Mouse (Mus musculus): ENCODE measurements around the gene Shank1. TPM values are rescaled to one million over a fixed set of nuclear protein-coding genes. Genes with fewer than 3 reads are reported as not detected.

Gene Shank1
- total RNA-seq, 2 experiments from 2014 or later = not detected

DNA sequence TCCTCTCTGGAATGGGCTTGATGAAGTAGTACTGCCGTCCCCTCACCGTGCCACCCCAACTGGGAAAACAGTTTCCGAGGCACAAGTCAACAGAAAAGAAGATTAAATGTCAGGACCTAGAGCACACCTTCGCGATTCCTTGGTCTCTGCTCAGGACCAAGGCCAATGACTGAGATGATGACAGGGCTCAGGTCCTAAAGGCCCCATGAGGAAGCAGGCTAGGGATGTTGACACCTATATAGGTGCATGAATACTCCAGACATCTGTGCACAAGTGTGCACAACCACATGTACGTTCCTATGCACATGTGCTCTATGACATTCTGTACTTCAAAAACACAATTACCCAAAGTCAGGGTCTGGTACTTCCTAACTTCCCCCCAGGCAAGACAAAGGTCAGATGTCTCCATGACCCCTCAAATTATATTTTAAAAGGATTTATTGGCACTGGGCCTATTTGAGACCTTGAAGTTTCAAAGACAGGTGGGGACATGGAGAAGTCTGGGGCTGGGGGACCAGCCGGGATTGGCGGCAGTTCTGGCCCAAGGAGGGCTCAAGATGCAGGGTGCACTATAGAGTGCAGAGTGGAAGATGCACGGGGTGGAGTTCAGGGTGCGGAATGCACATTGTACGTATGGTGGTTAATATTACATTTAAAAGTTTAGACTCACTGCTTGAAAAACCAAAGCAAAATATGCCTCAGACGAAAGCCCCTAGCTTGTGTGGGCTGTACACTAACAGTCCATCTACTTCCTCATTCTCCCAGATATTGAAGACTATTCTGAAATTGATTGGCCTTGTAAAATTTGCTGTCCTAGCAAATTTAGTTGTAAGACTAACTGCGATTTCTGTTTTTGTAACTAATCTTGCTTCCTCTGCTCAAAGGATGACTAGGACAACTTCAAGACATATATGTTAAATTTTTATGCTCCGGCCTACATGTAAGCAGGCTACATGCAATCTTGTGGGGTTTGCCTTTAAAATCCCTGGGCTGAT, 6.4 kb upstream of the Shank1 start:
- no peak for ATAC-seq (replicated peaks; ENCODE audit: low FRiP score, poor library complexity, severe bottlenecking)

DNA sequence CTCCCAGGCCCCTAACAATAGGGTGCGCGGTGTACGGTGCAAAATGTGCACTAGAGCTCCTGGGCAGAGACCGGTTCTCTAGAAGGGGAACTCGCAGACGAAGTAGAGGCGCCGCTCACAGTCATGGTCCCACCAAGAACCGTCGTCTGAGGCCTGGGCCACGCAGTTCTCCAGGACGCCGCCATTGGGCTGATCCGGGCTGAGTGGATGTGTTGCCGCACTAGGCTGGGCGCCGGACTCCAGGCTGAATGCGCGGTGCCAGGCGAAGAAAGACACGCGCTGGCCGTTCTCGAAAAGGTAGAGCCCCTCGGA, 5.6 kb upstream of the Shank1 start:
- ATAC-seq (replicated peaks; ENCODE audit: low FRiP score, poor library complexity, severe bottlenecking) = no peak

DNA sequence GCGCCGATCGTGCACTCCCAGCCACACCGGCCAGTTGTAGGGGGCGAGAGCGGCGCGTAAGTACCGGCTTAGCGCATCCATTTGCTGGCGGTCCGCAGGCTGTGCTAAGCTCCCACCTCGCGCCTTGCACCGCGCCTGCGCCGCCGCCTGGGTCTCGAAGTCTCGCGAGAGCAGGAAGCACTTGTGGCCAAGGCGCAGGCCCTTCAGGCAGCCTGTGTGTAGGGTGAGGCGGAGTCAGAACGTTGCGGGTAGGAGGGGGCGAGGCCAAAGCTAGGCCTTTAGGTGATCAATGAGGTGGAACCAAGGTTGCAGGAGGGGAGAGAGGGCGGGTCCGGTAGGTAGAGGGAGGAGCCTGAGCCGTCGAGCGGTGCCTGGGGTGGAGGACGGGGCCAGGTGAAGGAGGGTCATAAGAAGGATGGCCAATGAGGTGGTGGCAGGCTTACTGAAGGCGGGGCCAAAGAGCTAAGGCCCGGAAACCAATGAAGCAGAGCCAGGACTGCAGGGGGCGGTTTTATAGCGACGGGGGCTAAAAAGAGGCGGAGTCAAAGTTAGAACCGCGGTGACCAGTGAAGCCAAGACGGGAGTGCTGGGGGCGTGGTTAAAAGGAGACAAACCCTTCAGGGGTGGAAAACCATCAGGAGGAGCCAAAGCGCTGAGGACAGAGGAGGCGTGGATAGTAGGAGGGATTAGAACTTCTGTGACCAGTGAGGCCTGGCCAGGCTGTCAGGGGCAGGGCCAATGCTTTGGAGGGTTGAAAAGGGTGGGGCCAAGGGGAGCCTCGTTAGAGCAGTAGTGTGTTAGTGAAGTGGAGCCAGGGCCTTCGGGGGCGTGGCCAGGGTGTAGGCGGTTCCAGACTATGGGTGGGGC, 5.0 kb upstream of the Shank1 start:
- ATAC-seq (replicated peaks; ENCODE audit: low FRiP score, poor library complexity, severe bottlenecking) = peak; percentile 62

DNA sequence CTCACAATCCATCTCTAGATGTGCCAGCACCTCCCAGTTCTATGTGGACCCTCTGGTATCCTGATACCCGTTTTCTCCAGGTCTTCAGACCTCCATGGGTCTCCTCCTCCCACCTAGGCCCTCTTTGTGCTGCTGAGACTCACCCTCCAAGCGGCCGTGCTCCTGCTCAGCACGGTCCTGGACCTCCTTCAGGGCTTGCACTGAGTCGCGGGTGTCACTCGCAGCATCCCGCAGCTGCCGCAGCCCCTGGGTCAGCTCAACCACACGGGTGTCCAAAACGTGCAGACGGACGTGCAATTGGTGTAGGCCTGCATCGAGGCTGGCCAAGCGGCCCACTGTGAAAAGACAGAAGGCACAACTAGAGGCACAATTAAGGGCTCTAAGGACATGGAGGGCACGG, 4.4 kb upstream of the Shank1 start:
- no peak for ATAC-seq (replicated peaks; ENCODE audit: low FRiP score, poor library complexity, severe bottlenecking)

DNA sequence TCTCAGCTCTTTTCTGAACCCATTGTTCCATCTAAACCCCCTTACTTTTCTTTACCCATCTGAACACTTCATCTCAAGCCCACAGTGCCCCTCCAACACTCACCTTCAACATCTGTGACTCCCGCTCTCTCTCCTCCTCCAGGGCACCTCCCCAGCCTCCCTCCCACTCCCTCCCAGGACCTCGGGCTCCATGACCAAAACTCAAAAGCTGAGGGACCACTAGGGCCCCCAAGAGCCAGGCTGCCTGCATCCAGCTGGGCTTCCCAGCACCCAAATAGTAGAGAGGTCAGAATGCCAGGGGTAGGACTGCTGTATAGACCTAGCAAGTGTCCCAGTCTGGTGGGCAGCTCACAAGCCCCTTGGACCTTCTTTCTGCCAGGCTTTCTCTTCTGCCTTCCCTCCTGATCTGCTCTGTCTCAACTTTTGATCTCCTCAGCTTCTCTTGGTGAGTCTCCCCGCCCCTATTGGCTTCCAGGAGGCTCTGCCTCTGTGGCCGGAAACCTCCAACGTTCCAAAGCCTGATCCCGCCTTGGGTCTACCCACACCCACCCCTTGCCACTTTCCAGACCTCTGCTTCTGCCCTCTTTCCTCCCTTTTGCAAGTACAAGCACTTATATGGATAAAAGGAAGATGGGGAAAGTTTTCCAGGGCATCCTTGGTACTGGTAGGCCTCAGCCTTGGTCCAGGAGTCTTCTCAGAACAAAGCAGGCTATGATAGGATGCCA, 3.4 kb upstream of the Shank1 start, which contains the start of gene Clec11a:
Gene Clec11a, minus strand, starts transcription at position 387 of the 725 bp plus-strand sequence.
- no peak for ATAC-seq (replicated peaks; ENCODE audit: low FRiP score, poor library complexity, severe bottlenecking)

DNA sequence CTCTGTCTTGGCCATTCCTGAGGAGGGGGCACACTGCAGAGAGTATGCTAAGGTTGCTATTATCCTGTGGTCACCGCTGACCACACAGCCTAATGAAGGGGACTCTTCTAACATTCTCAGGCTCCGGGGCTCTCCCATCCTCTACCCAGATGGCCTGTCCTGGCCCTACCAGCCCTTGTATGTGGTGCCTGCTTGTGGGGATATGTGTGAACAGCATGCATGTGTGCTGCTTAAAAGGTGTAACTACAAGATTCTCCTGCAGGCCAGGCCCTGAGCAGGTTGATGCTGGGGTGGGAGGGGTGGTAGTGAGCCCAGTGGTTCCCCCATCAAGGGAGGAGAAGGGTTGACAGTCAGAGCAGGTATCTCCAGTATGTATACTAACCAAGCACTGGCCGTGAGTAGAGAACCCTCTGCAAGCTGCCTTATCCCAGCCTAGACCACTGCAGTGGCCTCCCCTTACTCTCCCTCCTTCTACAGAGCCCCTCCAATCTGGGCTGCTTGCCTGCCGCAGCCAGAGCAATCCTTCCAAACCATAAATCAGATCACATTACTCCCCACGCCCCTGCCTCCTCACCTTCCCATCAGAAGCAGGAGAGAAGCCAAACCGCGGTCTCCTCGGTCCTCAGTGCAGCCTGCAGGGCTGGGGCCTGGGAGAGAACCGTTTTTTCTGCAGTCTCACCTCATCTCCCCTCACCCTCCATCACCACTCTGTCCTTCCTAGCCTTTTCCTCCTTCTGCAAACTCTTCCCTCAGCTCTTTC, 2.6 kb upstream of the Shank1 start:
- ATAC-seq (replicated peaks; ENCODE audit: low FRiP score, poor library complexity, severe bottlenecking) = no peak

DNA sequence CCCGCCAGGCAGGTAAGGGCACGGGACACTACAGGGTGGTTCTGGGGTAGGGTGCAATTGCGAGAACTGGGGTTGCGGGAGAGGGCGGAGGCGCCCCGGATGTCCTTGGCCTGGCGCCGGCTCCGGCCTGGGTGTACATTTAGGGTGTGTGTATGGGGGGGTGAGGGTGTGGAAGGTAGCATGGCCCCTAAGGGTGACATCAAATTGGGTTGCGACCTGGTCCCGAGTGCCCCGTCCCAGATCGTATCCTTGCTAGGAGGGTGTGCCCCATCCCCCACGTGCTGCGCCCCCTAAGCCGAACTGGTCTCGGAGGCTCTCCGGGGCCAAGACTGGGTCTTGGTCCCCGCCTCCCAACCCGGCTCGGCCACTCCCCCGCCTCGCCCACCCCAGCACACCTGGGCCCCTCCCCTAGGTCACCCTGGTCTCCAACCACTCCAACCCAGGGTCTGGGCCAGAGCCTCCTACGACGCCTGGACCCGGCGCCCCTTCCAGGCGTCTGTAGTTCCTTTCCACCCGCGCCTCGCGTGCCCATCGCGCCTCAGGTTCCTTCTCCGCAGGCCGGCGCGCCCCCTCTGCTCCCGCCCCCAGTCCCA, 328 bp downstream of the Shank1 start:
- ATAC-seq (replicated peaks; ENCODE audit: low FRiP score, poor library complexity, severe bottlenecking) = no peak

DNA sequence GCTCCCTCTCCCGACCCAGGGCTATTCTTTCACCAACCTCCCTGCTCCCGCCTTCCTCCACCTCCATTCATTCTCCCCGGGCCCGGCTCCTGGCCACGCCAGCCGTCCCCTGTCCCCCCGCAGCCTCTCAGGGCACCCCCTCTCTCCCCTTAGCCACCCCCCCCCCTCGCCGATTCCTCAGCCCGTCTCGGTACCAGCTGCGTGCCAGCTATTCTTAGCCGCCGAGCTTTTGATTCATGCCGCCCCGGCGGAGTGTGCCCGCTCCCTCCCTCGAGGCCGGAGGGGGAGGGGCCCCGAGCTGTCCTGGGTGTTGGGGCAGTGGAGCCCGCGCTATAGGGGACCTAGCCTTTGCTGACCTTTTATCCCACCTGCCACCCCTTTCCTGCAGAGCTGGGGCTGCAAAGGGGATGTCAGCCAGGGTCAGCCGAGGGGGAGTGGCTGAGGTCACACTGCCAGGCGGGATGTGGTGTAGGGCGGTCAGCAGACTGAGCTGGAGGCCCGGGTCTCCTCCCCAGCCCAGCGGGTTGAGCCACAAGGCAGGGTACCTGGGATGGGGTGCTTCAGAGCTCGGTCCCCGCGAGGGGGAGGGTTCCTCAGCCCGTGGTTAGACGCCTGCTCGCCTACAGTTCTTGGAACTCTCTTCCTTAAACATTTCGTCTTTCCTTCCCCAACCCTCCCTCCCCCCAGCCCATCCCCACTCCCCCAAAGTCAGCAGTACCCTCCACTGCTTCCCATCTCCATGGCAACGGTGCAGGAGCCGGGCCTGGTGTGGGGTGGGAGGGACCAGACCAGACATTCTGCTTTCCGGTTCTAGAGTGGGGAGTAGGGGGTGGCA, 1.0 kb downstream of the Shank1 start:
- no peak for ATAC-seq (replicated peaks; ENCODE audit: low FRiP score, poor library complexity, severe bottlenecking)

DNA sequence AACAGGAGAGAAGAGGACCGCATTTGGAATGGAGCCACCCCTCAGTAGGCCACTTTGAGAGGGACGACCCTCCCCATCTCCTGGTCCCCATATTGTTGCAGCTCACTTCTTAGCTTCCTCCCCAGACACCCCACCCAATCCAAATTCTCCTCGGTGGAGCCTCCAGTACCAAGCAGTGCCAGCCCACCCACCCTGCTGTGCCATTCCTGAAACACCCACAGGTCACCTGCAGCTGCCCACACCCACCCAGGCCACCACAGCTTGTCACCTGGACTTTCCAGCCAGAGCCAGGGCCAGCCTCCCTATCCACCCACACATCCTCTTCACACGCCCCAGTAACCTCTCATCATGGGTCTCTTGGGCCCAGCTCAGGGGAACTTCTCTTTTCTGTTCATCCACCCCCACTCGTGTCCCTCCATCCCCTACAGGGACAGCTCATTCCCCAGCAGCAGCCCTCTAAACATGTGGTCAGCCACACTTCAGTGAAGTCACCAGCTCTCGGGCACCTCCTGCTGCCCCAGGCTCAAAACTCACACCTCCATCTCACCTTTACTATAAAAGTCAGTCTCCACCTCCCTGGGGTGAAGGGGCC, 1.8 kb downstream of the Shank1 start:
- ATAC-seq (replicated peaks; ENCODE audit: low FRiP score, poor library complexity, severe bottlenecking) = no peak

DNA sequence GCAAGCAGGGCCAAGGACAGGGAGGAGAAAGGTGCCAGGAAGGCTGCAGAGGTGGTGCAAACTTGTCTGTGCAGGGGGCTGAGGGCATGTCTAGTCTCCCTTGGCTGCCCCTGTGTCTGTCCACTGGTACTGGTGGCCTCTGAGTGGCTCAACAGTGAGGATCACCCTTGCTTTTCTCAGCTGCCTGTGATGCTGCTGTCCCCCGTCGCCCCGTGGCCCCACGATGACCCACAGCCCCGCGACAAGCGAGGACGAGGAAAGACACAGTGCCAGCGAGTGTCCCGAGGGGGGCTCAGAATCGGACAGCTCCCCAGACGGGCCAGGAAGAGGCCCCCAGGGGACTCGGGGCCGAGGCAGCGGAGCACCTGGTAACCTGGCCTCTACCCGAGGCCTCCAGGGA, 2.4 kb downstream of the Shank1 start:
- no peak for ATAC-seq (replicated peaks; ENCODE audit: low FRiP score, poor library complexity, severe bottlenecking)

DNA sequence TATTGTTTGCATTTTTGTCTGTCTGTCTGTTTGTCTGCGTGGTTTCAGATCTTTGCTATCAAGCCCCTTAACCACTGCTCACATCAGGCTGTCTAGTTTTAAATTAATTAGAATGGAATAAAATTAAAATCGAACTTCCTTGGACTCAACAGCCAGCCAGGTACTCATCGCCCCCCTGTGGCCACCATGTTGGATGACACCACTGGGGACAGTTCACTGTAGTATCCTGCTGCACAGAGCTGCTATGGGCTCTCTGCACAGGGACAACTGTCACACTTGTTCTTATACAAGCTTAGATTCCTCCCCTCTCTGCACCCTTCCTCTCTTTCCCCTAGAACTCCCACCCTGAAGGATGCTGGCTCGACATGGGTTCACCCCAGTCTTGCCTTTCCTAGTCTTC, 7.9 kb downstream of the Shank1 start:
- no peak for ATAC-seq (replicated peaks; ENCODE audit: low FRiP score, poor library complexity, severe bottlenecking)

DNA sequence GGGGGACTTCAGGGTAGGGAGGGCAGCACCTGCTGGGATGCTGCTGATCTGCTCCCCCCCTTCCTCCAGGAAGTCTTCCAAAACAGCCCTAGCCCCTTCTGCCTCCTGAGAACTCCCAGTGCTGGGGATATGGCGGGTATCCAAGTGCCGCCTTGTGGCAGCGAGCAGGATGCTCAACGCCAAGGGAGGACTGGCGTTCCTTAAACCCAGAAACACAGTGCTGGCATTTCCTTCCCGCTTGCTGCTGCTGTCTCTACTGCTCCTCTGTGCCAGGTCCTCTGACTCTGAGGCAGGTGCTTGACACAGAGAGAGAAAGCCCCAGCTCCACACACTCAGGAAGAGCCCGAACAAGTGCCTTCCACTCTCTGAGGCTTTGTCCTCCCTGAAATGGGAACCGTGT, 10.8 kb downstream of the Shank1 start:
- no peak for ATAC-seq (replicated peaks; ENCODE audit: low FRiP score, poor library complexity, severe bottlenecking)

DNA sequence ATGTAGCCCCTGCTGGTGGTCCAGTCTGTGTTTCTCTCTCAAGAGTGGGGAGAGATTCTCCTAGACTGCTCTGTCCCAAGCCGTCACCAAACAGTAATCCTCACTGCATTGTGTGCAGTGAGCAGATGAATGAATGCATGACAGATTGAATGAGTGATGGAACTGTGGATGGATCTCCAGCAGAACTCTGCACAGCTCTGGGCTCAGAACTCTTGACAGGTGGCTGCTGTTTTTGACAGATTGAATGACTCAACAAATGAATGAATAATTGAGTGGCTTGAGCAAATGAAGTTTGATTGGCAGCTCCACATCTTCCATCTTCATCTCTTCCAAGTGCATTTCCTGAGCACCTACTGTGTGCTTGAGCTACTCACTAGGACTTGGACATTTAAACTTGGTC, 12.2 kb downstream of the Shank1 start:
- ATAC-seq (replicated peaks; ENCODE audit: low FRiP score, poor library complexity, severe bottlenecking) = no peak

DNA sequence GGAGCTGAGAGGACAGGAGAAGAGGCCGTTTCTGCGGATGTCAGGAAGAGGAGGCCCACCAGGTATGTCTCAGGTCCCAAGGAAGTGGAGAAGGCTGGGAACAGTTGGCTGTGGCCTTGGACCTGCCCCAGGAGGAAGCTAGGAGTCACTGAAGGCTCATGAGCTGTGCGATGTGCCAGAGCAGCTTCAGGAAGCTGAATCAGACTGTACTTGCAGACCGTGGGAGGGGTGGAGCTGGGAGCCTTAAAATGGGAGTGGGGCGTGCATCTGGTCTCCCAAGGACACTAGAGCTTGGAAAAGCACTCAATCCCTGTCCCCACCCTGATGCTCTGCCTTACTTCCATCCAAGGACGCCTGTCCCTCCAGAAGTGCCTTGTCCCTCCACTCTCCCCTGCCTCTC, 16.6 kb downstream of the Shank1 start:
- ATAC-seq (replicated peaks; ENCODE audit: low FRiP score, poor library complexity, severe bottlenecking) = no peak

DNA sequence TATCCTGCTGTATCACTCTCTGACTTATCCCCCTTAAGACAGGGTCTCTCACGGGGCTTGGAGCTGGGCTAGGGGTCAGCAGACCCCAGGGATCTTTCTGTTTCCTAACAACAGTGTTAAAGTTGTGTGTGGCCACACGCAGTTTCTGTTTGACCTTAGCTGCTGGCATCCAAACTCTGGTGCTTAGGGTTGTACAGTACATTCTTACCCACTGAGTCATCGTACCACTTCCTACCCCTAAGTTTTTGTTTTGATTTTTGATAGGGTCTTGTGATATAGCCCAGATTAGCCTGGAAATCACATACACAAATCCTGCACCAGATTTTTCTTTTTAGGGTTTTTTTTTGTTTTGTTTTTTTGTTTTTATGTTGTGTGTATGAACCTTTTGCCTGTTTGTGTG, 22.3 kb downstream of the Shank1 start:
- ATAC-seq (replicated peaks; ENCODE audit: low FRiP score, poor library complexity, severe bottlenecking) = no peak

DNA sequence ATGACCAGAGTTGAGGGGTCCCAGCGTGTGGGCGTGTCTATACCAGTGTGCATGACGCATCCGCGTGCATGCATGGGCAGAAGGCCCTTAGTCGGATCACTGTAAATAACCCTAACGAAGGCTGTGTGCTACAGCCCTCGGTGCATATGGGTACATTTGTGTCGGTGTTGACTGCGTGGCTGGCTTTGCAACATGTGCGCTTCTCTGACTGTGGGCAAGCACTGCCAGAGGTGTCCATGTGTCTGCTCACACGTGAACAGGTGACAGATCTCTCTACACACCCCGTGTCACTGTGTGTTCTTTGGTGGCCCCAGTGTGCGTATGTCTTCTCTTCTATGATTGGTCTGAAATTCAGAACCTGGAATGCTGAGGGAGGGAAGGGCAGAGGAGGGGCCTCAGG, 24.1 kb downstream of the Shank1 start:
- ATAC-seq (replicated peaks; ENCODE audit: low FRiP score, poor library complexity, severe bottlenecking) = no peak

DNA sequence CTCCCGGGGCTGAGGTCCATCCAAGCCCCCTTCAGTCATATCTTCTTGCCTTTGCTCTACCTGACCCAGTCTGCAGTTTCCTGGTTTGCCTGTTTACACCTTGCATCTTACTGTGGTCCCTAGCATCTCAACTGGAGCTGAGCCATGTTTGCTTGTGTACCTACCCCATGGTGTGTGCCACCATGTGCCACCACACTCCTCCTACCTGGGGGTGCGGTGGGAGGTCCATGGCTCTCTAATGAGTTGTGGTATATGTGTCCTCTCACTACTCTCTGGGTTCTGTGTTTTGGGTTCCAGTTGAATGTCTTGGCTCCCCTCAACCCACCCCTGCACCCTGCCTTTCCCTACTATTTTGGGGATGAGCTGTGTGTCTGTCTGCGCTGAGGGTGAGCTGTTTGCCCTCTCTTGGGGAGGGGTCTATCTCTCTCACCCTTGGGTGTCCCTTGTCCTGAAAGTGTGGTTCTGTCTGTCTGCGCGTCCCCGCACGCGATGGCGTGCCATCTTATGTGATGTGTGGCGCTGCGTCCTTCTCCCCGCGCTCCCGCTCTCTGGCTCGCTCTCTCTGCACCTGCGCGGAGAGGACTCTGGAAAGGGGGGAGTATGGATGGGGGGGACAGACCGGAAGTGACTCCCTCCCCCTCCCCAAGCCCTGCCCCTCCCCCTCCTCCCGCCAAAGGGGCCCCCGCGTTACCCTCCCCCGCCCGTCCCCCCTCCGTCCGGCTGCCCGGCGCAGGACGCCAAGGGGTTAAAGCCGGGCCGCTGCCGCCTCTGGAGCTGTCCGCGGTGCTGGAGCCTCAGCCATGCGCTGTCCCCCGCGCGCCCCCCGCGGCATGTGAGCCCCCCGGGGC, 25.2 kb downstream of the Shank1 start:
- ATAC-seq (replicated peaks; ENCODE audit: low FRiP score, poor library complexity, severe bottlenecking) = no peak

Measured in erythroblast, adult 5-6 weeks (primary cell).